Mouse (Mus musculus) ES-E14 (cell line): Measurements from ENCODE around the gene AU015836. TPM values are rescaled to one million over a fixed set of nuclear protein-coding genes. Genes with fewer than 3 reads are reported as not detected.

Experiments used
- DNase-seq: peaks from one replicate; pipeline ENCODE4 v3.0.0-alpha.2; 2013; ENCODE audit warnings: low read depth, low spot score
- H3K27ac ChIP-seq: 2 replicates; pipeline ENCODE4 v1.5.1; 2012; ENCODE audit warnings: low read depth, mild to moderate bottlenecking, low read length, moderate library complexity, mixed read lengths; ENCODE audit not compliant: poor library complexity, insufficient read depth, severe bottlenecking
- H3K36me3 ChIP-seq: 2 replicates; pipeline ENCODE4 v1.6.1; 2012; ENCODE audit warnings: mild to moderate bottlenecking, low read length, moderate library complexity, mixed read lengths; ENCODE audit not compliant: control insufficient read depth, poor library complexity, insufficient read depth, severe bottlenecking
- H3K4me1 ChIP-seq, 2 experiments: fragments of 150-350 bp in 1 of 2; sonication (generic) in 1 of 2; 2 replicates each; pipeline ENCODE4 v1.6.1; 2012; ENCODE audit warnings: low read length in 2 of 2, mild to moderate bottlenecking in 1 of 2, mixed read lengths in 1 of 2; ENCODE audit not compliant: control insufficient read depth in 2 of 2, insufficient read depth in 2 of 2, poor library complexity in 1 of 2
- H3K4me3 ChIP-seq, 2 experiments: fragments of 150-350 bp in 1 of 2; sonication (generic) in 1 of 2; 2 replicates each; pipeline ENCODE4 v1.5.1; 2012; ENCODE audit warnings: low read length in 2 of 2, low read depth in 1 of 2, mild to moderate bottlenecking in 1 of 2, mixed read lengths in 1 of 2; ENCODE audit not compliant: insufficient read depth in 1 of 2, poor library complexity in 1 of 2, severe bottlenecking in 1 of 2
- H3K9ac ChIP-seq: 2 replicates; pipeline ENCODE4 v1.6.1; 2012; ENCODE audit warnings: low read depth, mild to moderate bottlenecking, low read length, mixed read lengths; ENCODE audit not compliant: poor library complexity, insufficient read depth, severe bottlenecking
- H3K9me3 ChIP-seq: fragments of 150-350 bp; sonication (generic); 2 replicates; pipeline ENCODE4 v1.6.1; 2012; ENCODE audit warnings: low read depth, mild to moderate bottlenecking, low read length; ENCODE audit not compliant: control insufficient read depth, insufficient read depth
- CHD2 ChIP-seq: IDR thresholded peaks from 2 replicates; pipeline ENCODE4 v1.6.1; 2014; ENCODE audit warnings: mild to moderate bottlenecking, low read depth, low read length, inconsistent platforms
- HCFC1 ChIP-seq: IDR thresholded peaks from 2 replicates; pipeline ENCODE4 v1.6.1; 2012; ENCODE audit warnings: low read length, inconsistent platforms, borderline replicate concordance; ENCODE audit not compliant: insufficient read depth
- MAFK ChIP-seq: IDR thresholded peaks from 2 replicates; pipeline ENCODE4 v1.6.1; 2014; ENCODE audit warnings: mild to moderate bottlenecking, low read depth, low read length, inconsistent platforms; ENCODE audit not compliant: insufficient read depth
- ZC3H11A ChIP-seq: IDR thresholded peaks from 2 replicates; pipeline ENCODE4 v1.6.1; 2012; ENCODE audit warnings: low read depth, mild to moderate bottlenecking, inconsistent platforms, low read length, borderline replicate concordance
- ZNF384 ChIP-seq: IDR thresholded peaks from 2 replicates; pipeline ENCODE4 v1.6.1; 2012; ENCODE audit warnings: low read depth, low read length, inconsistent platforms
- in situ Hi-C, 2 experiments: fragments of 600-800 bp; cut with MboI; formaldehyde crosslinking; loops; one replicate each; pipeline ENCODE4 v1.15.1; 2025; ENCODE audit warnings: low sequenced_read_pairs in 2 of 2, inconsistent platforms in 1 of 2; ENCODE audit not compliant: unreplicated experiment in 2 of 2
- total RNA-seq: library from RNA; depleted of rRNA; stranded (reverse); fragments of 300-350 nt; gene quantifications from 2 replicates; pipeline ENCODE4 v1.2.3, GENCODE M21; 2012; rRNA removed

AU015836 gene
- total RNA-seq, 1 experiment: 6.1 TPM

GRCm38 (mm10) chrX:94016891-94017290 lies 48.4 kb downstream of the AU015836 start:
- Histone ChIP-seq H3K36me3 (no peaks in the 10 kb centered on the region), H3K27ac (no peak overlapping the region), H3K9ac (no peak overlapping the region), H3K9me3 (no peaks in the 10 kb centered on the region), H3K4me3 (no peak overlapping the region), H3K4me1 (peaks cover 0 to 4% of the 10 kb centered on the region in 2 experiments; a peak in 2 of 4 replicates)
- in situ Hi-C loops: no loop called here
- TF ChIP-seq ZNF384 (no peak), CHD2 (no peak)
- DNase-seq: no peak

GRCm38 (mm10) chrX:94022264-94022874 lies 53.9 kb downstream of the AU015836 start:
- no peak for DNase-seq
- H3K9ac ChIP-seq: no peak overlapping the region
- no peaks in the 10 kb centered on the region for H3K36me3 ChIP-seq
- TF ChIP-seq CHD2 (no peak), HCFC1 (no peak), ZNF384 (no peak), ZC3H11A (no peak), MAFK (no peak)
- in situ Hi-C loops: no loop called here
- no peaks in the 10 kb centered on the region for H3K9me3 ChIP-seq
- 0 out of 4 replicates have a peak, but pooled peaks cover 0 to 2% of the 10 kb centered on the region in 2 experiments for H3K4me1 ChIP-seq
- no peak overlapping the region for H3K27ac ChIP-seq
- H3K4me3 ChIP-seq: no peak overlapping the region

Other genes with a start within 250 kb of the AU015836 start
- gene Pdk3, start 136.5 kb upstream of the AU015836 start, total RNA-seq: 18.3 and 23.4 TPM in 2 replicates
- gene Zfx, start 155.0 kb downstream of the AU015836 start, total RNA-seq: 21.8 and 27.2 TPM in 2 replicates
- gene Eif2s3x, start 244.2 kb downstream of the AU015836 start, total RNA-seq: 89.0 and 137 TPM in 2 replicates